Mouse (Mus musculus): ENCODE data around the gene Gmip.

DNA sequence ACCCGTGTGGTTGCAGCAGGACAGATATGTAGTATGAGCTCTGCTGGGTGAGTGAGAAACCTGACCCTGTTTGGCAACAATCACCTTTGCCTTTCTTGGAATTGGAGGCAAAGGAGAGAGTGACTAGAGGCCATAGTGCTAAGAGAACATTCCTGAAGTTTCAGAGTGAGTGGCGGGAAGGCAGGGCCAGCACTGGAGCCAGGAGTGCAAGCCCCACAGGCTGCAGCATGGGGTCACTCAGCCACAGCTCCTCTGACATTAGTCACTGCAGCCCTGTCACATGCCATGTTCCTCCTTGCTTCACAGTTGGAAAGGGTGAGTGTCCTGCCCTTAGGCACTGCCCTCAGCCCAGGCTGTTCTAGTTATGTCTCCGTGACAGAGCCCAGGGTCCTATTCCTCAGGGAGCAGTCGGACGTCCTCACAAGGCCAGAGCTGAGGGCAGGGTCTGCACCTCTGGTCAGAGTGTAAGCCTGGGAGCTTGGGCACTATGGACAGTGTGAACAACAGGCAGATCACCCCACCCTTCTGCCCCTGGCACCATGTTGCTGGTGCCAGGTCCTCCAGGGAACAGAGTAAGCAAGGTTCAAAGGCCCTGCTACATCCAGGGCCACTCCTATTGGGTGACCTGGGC, 59.3 kb downstream of the Gmip start:
- TF ChIP-seq POLR2A (IDR thresholded peaks at IDR 0.05; ENCODE audit: insufficient read length, low read depth): no peak
- no peak for TF ChIP-seq E2F4 (IDR thresholded peaks at IDR 0.05; ENCODE audit: insufficient read depth)
- TF ChIP-seq MYOD1 (IDR thresholded peaks at IDR 0.05; ENCODE audit: control insufficient read depth in 1 of 3, insufficient read length in 2 of 3, low read depth in 2 of 3): no peak
- TF ChIP-seq MYOG (IDR thresholded peaks at IDR 0.05; ENCODE audit: control insufficient read depth in 1 of 3, insufficient read depth in 1 of 3, insufficient read length in 2 of 3, low read depth in 2 of 3): no peak
- TF ChIP-seq USF1 (IDR thresholded peaks at IDR 0.05; ENCODE audit: low read depth): no peak
- TF ChIP-seq POLR2AphosphoS2 (IDR thresholded peaks at IDR 0.05; ENCODE audit: insufficient read length, low read depth): no peak
- TF ChIP-seq TCF3 (IDR thresholded peaks at IDR 0.05; ENCODE audit: insufficient read length, low read depth): no peak
- TF ChIP-seq MAX (IDR thresholded peaks at IDR 0.05; ENCODE audit: low read depth): no peak
- TF ChIP-seq CEBPB (IDR thresholded peaks at IDR 0.05; ENCODE audit: insufficient read depth, poor library complexity, severe bottlenecking): no peak
- TF ChIP-seq TCF12 (IDR thresholded peaks at IDR 0.05; ENCODE audit: insufficient read depth, poor library complexity, severe bottlenecking): no peak
- TF ChIP-seq SRF (IDR thresholded peaks at IDR 0.05; ENCODE audit: control insufficient read depth, insufficient read length, low read depth): no peak
